Mouse (Mus musculus) liver, embryonic 16.5 days (tissue): ENCODE results near the gene Fam98c. TPM values are rescaled to one million over a fixed set of nuclear protein-coding genes. Genes with fewer than 3 reads are reported as not detected.
A peak's percentile ranks its signal among the peaks of the same experiment; 100 is the strongest.
"Not testable (repeated sequence)": the region's sequence is repeated elsewhere in the genome, so short reads cannot be mapped to it uniquely, and the experiment has no call there.

Experiments
- ATAC-seq: fragments of 200-750 bp; cut with Nextera tagmentation; 2 replicates; pipeline ENCODE4 v1.8.0; 2017; ENCODE audit warnings: low read depth, mild to moderate bottlenecking, moderate number of reproducible peaks, moderate library complexity
- H3K27ac ChIP-seq: fragments of 300-500 bp; sonication (generic); 2 replicates; pipeline ENCODE4 v1.5.1; 2014; ENCODE audit warnings: mild to moderate bottlenecking, low read length
- H3K27me3 ChIP-seq: fragments of 300-500 bp; sonication (generic); 2 replicates; pipeline ENCODE4 v1.6.1; 2014; ENCODE audit warnings: low read depth, low read length, mixed read lengths; ENCODE audit not compliant: control insufficient read depth, insufficient read depth
- H3K36me3 ChIP-seq: fragments of 300-500 bp; sonication (generic); 2 replicates; pipeline ENCODE4 v1.6.1; 2014; ENCODE audit warnings: mild to moderate bottlenecking; ENCODE audit not compliant: control insufficient read depth, insufficient read depth
- H3K4me1 ChIP-seq: fragments of 300-500 bp; sonication (generic); 2 replicates; pipeline ENCODE4 v1.6.1; 2014; ENCODE audit warnings: low read depth, low read length, mixed read lengths; ENCODE audit not compliant: control insufficient read depth
- H3K4me2 ChIP-seq: fragments of 300-500 bp; sonication (generic); 2 replicates; pipeline ENCODE4 v1.6.1; 2014; ENCODE audit warnings: low read depth, low read length, mixed read lengths
- H3K4me3 ChIP-seq: fragments of 300-500 bp; sonication (generic); 2 replicates; pipeline ENCODE4 v1.5.1; 2014; ENCODE audit warnings: low read depth, mild to moderate bottlenecking, low read length
- H3K9ac ChIP-seq: fragments of 300-500 bp; sonication (generic); 2 replicates; pipeline ENCODE4 v1.6.1; 2014; ENCODE audit warnings: low read depth, low read length
- H3K9me3 ChIP-seq: fragments of 300-500 bp; sonication (generic); replicated peaks from 2 replicates; pipeline ENCODE4 v1.6.1; 2016; ENCODE audit warnings: low read length; ENCODE audit not compliant: control insufficient read depth
- WGBS: fragments of 180-500 bp; shearing (Covaris S2); extraction: QIAGEN DNeasy Blood & Tissue Kit; methylation state at CpG from one replicate; pipeline ENCODE4 v1.1.7; 2014; ENCODE audit not compliant: insufficient replicate concordance; 5-methylcytosine and 5-hydroxymethylcytosine counted together
- polyA plus RNA-seq: library from polyadenylated mRNA; unstranded; fragments of >200 nt; fragmentation: Nextera tagmentation; extraction: Ambion mirVana; gene quantifications from 2 replicates; pipeline ENCODE4 v1.2.1, GENCODE M21; 2015

The Fam98c gene
- polyA plus RNA-seq, 1 experiment from 2014 or later, result 4.9 TPM

GRCm38 (mm10) chr7:29144006-29144405, 12.0 kb downstream of the Fam98c start:
- Histone ChIP-seq H3K9ac (no peak overlapping the region), H3K4me2 (no peak overlapping the region), H3K27ac (no peak overlapping the region), H3K9me3 (no peaks in the 10 kb centered on the region), H3K4me1 (no peaks in the 10 kb centered on the region), H3K4me3 (no peak overlapping the region), H3K36me3 (no peaks in the 10 kb centered on the region), H3K27me3 (no peaks in the 10 kb centered on the region)
- 57% methylated on average over 4 of the region's 4 CpGs for WGBS
- ATAC-seq, result no peak

- no peak overlapping the region for H3K9ac ChIP-seq
- WGBS, result 51% methylated on average over 8 of the region's 8 CpGs
- H3K27ac ChIP-seq, result no peak overlapping the region
- no peaks in the 10 kb centered on the region for H3K9me3 ChIP-seq
- H3K36me3 ChIP-seq, result no peaks in the 10 kb centered on the region
- no peak overlapping the region for H3K4me3 ChIP-seq
- no peaks in the 10 kb centered on the region for H3K27me3 ChIP-seq
- ATAC-seq, result no peak
- no peaks in the 10 kb centered on the region for H3K4me1 ChIP-seq
- H3K4me2 ChIP-seq, result no peak overlapping the region
Observed at GRCm38 (mm10) chr7:29141416-29141815, 14.6 kb downstream of the Fam98c start.

GRCm38 (mm10) chr7:29139237-29139636, 16.8 kb downstream of the Fam98c start:
- not testable (repeated sequence) for H3K36me3 ChIP-seq, ATAC-seq, H3K9ac ChIP-seq, H3K4me3 ChIP-seq, H3K4me2 ChIP-seq, H3K4me1 ChIP-seq, H3K9me3 ChIP-seq, H3K27me3 ChIP-seq, H3K27ac ChIP-seq
- 75% methylated on average over 3 of the region's 4 CpGs for WGBS

- Histone ChIP-seq H3K27ac (no peak overlapping the region), H3K27me3 (peaks cover 3% of the 10 kb centered on the region; the same call in 1 of the 2 replicates), H3K9me3 (no peaks in the 10 kb centered on the region), H3K9ac (no peak overlapping the region), H3K4me2 (no peak overlapping the region), H3K36me3 (no peaks in the 10 kb centered on the region), H3K4me1 (no peaks in the 10 kb centered on the region), H3K4me3 (no peak overlapping the region)
- ATAC-seq, result no peak
- 53% methylated on average over 16 of the region's 16 CpGs for WGBS
Observed at GRCm38 (mm10) chr7:29137429-29137828, 18.6 kb downstream of the Fam98c start.

- ATAC-seq, result peak; percentile 16; the same call in 1 of the 2 replicates
- Histone ChIP-seq H3K4me1 (no peaks in the 10 kb centered on the region), H3K36me3 (no peaks in the 10 kb centered on the region), H3K27me3 (peaks cover 3% of the 10 kb centered on the region; the same call in 1 of the 2 replicates), H3K4me3 (peak within 1 kb of the TSS; percentile 41), H3K27ac (no peak within 1 kb of the TSS), H3K4me2 (peak within 1 kb of the TSS; percentile 10; the same call in 1 of the 2 replicates), H3K9me3 (no peaks in the 10 kb centered on the region), H3K9ac (no peak within 1 kb of the TSS)
- 0% methylated on average over 16 of the region's 20 CpGs for WGBS
Observed at GRCm38 (mm10) chr7:29134693-29135386, 21.2 kb downstream of the Fam98c start, which contains the start of gene Rasgrp4. Gene Rasgrp4, plus strand, starts transcription at chr7:29134851.

GRCm38 (mm10) chr7:29134230-29134629, 21.8 kb downstream of the Fam98c start:
- no peak for ATAC-seq
- no peak overlapping the region for H3K4me3 ChIP-seq
- WGBS, result 3% methylated on average over 4 of the region's 4 CpGs

GRCm38 (mm10) chr7:29128725-29129124, 27.3 kb downstream of the Fam98c start:
- ATAC-seq, result no peak
- Histone ChIP-seq H3K27me3 (0 out of 2 replicates have a peak, but pooled peaks cover 3% of the 10 kb centered on the region), H3K9me3 (no peaks in the 10 kb centered on the region), H3K4me1 (peaks cover 14% of the 10 kb centered on the region), H3K9ac (no peak overlapping the region), H3K4me3 (no peak overlapping the region), H3K27ac (no peak overlapping the region), H3K4me2 (no peak overlapping the region), H3K36me3 (no peaks in the 10 kb centered on the region)
- WGBS, result 54% methylated on average over 2 of the region's 2 CpGs

More at GRCm38 (mm10) chr7:29134230-29134629, 21.8 kb downstream of the Fam98c start:
- peaks cover 3% of the 10 kb centered on the region; the same call in 1 of the 2 replicates for H3K27me3 ChIP-seq
- no peak overlapping the region for H3K27ac ChIP-seq
- no peaks in the 10 kb centered on the region for H3K4me1 ChIP-seq
- H3K9me3 ChIP-seq, result no peaks in the 10 kb centered on the region
- H3K4me2 ChIP-seq, result no peak overlapping the region
- H3K9ac ChIP-seq, result no peak overlapping the region
- no peaks in the 10 kb centered on the region for H3K36me3 ChIP-seq

GRCm38 (mm10) chr7:29126173-29126915, 29.7 kb downstream of the Fam98c start:
- H3K4me1 ChIP-seq, result peaks cover 14% of the 10 kb centered on the region
- H3K27ac ChIP-seq, result no peak overlapping the region
- no peaks in the 10 kb centered on the region for H3K9me3 ChIP-seq
- H3K9ac ChIP-seq, result no peak overlapping the region
- H3K27me3 ChIP-seq, result 0 out of 2 replicates have a peak, but pooled peaks cover 3% of the 10 kb centered on the region
- H3K36me3 ChIP-seq, result no peaks in the 10 kb centered on the region
- 9% methylated on average over 7 of the region's 7 CpGs for WGBS
- no peak overlapping the region for H3K4me3 ChIP-seq
- H3K4me2 ChIP-seq, result no peak overlapping the region
- ATAC-seq, result 0 out of 2 replicates have a peak, but pooled peaks have one; percentile 32

GRCm38 (mm10) chr7:29124970-29125369, 31.1 kb downstream of the Fam98c start, which contains the start of gene Ryr1:
Gene Ryr1, minus strand, starts transcription at chr7:29125179.
- peak; percentile 85 for ATAC-seq
- Histone ChIP-seq H3K4me2 (peak within 1 kb of the TSS; percentile 65), H3K4me3 (peak within 1 kb of the TSS; percentile 45), H3K9me3 (no peaks in the 10 kb centered on the region), H3K4me1 (peaks cover 14% of the 10 kb centered on the region), H3K27ac (no peak within 1 kb of the TSS), H3K27me3 (0 out of 2 replicates have a peak, but pooled peaks cover 3% of the 10 kb centered on the region), H3K36me3 (no peaks in the 10 kb centered on the region), H3K9ac (no peak within 1 kb of the TSS)
- WGBS, result under 1% methylated on average over 16 of the region's 16 CpGs
